Mouse (Mus musculus): ENCODE measurements around the gene Smim20. TPM values are rescaled to one million over a fixed set of nuclear protein-coding genes. Genes with fewer than 3 reads are reported as not detected.
A peak's percentile ranks its signal among the peaks of the same experiment; 100 is the strongest.

Gene Smim20
- polyA plus RNA-seq, 1 experiment from 2014 or later: 72.6 TPM

GRCm38 (mm10) chr5:53248499-53248898 lies 18.4 kb upstream of the Smim20 start:
- Histone ChIP-seq H3K36me3 (replicated peaks) (no peaks in the 10 kb centered on the region), H3K27ac (no peak overlapping the region), H3K27me3 (ENCODE audit: poor library complexity, severe bottlenecking) (peaks cover 45% of the 10 kb centered on the region), H3K4me1 (peaks cover 33% of the 10 kb centered on the region), H3K9me3 (no peaks in the 10 kb centered on the region), H3K4me3 (no peak overlapping the region)
- 41% methylated on average over 11 of the region's 11 CpGs for WGBS
- DNase-seq (ENCODE audit: extremely low spot score, low spot score): no peak

DNA sequence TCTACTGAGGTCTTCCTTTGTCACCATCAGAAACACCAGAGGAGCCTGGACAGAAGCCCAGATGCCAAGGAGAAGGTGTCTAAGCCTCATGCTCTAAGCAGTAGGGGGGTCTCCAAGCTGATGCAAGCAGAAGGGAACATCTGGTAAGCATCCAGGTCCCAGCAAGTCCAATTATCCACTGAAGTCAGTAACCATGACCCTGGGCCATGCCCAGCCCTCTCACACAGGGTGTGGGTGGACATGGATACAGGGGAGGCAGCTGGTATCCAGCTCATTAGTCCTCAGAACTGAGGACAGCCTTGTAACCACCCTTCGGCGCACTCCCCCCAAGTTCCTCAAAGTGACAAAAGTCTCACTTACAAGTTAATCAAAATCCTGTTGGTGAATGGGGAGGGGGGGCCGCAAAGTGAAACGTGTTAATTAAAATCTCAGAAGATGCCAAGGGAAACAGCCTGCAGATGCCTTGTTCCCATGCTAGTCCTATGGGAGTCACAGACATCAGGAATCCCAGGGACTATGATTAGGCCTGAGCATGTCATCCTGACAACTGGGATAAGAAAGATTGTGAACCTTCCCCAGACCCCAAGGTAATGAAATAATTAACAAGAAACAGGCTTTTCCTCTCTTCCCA lies 17.3 kb upstream of the Smim20 start:
- Histone ChIP-seq H3K4me3 (no peak overlapping the region), H3K9me3 (no peaks in the 10 kb centered on the region), H3K27me3 (ENCODE audit: poor library complexity, severe bottlenecking) (peaks cover 51% of the 10 kb centered on the region), H3K27ac (no peak overlapping the region), H3K4me1 (peaks cover 33% of the 10 kb centered on the region), H3K36me3 (replicated peaks) (no peaks in the 10 kb centered on the region)
- WGBS: 86% methylated on average over 4 of the region's 4 CpGs
- no peak for DNase-seq (ENCODE audit: extremely low spot score, low spot score)

DNA sequence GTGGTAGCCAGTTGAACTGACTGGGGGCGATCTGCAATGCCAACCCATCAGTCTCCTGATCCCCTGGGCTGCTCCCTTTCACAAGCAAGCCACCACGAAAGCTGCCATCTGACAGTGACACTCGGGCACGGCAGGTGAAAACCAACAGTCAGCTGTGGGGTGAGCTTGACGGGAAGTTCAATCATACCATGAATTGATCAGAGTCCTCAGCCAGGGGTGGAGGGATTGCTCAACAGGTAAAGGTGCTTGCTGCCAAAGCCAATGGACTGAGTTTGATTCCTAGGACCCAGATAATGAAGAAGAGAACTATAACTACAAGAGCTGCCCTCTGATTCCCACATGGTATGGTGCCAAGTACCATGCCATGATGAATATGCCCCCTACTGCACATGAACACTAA lies 12.7 kb upstream of the Smim20 start:
- DNase-seq (ENCODE audit: extremely low spot score, low spot score): no peak
- Histone ChIP-seq H3K9me3 (no peaks in the 10 kb centered on the region), H3K4me3 (no peak overlapping the region), H3K27ac (no peak overlapping the region), H3K27me3 (ENCODE audit: poor library complexity, severe bottlenecking) (peaks cover 58% of the 10 kb centered on the region), H3K36me3 (replicated peaks) (no peaks in the 10 kb centered on the region), H3K4me1 (peaks cover 57% of the 10 kb centered on the region)
- WGBS: 88% methylated on average over 5 of the region's 5 CpGs

GRCm38 (mm10) chr5:53254821-53255220 lies 12.1 kb upstream of the Smim20 start:
- Histone ChIP-seq H3K27ac (no peak overlapping the region), H3K9me3 (no peaks in the 10 kb centered on the region), H3K4me3 (no peak overlapping the region), H3K27me3 (ENCODE audit: poor library complexity, severe bottlenecking) (peaks cover 64% of the 10 kb centered on the region), H3K4me1 (peaks cover 54% of the 10 kb centered on the region), H3K36me3 (replicated peaks) (no peaks in the 10 kb centered on the region)
- 36% methylated on average over 3 of the region's 3 CpGs for WGBS
- DNase-seq (ENCODE audit: extremely low spot score, low spot score): no peak

GRCm38 (mm10) chr5:53258038-53258786 lies 8.7 kb upstream of the Smim20 start:
- H3K27me3 ChIP-seq (ENCODE audit: poor library complexity, severe bottlenecking): peaks cover 56% of the 10 kb centered on the region
- H3K27ac ChIP-seq: peak overlapping the region; percentile 82
- 4% methylated on average over 29 of the region's 29 CpGs for WGBS
- no peaks in the 10 kb centered on the region for H3K36me3 ChIP-seq (replicated peaks)
- DNase-seq (ENCODE audit: extremely low spot score, low spot score): peak; percentile 55
- H3K4me1 ChIP-seq: peaks cover 46% of the 10 kb centered on the region
- H3K4me3 ChIP-seq: peak overlapping the region; percentile 48
- no peaks in the 10 kb centered on the region for H3K9me3 ChIP-seq

DNA sequence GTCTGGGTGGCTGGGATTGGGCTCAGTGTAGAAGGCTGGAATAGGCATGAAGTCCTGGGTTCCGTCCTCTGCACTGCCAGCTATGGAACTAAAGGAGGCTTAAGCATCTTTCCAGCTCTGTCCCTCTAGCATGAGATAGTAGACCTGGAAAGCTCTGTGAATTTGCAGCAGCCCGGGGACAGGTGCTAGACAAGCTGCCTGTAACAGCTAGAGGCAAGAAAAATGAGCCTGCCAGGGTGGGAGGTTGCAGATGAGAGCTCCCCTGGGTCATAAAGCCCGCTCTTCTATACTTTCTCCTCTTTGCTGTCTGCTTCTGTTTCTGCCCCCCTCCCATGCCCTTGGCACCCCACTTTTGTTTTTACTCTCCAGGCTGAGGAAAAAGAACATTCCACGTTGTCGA lies 7.0 kb upstream of the Smim20 start:
- Histone ChIP-seq H3K36me3 (replicated peaks) (no peaks in the 10 kb centered on the region), H3K27ac (no peak overlapping the region; the same call in 1 of the 2 replicates)
- WGBS: 77% methylated on average over 5 of the region's 5 CpGs

DNA sequence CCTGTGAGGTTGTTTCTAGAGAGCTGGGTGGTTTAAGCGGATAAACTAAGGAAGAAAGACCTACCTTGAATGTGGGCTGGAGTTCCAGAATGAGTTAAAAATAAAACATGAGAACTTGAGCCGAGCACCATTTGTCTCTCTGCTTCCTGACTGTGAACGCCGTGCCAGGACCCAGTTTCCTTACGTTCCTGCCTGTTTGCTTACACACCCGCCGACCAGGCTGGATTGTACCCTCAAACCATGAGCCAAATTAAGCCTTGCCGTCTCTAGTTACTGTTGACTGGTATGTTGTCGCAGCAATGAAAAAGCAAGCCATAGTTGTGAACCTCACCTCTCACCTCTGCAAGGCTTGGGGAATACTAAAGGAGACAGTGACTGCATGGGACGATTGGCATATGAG lies 4.9 kb upstream of the Smim20 start:
- H3K9me3 ChIP-seq: no peaks in the 10 kb centered on the region
- no peaks in the 10 kb centered on the region for H3K36me3 ChIP-seq (replicated peaks)
- no peak overlapping the region for H3K27ac ChIP-seq
- WGBS: 94% methylated on average over 10 of the region's 10 CpGs
- H3K4me1 ChIP-seq: peaks cover 38% of the 10 kb centered on the region
- no peak overlapping the region for H3K4me3 ChIP-seq
- H3K27me3 ChIP-seq (ENCODE audit: poor library complexity, severe bottlenecking): peaks cover 41% of the 10 kb centered on the region
- DNase-seq (ENCODE audit: extremely low spot score, low spot score): no peak

More for the DNA sequence above, 7.0 kb upstream of the Smim20 start:
- no peak for DNase-seq (ENCODE audit: extremely low spot score, low spot score)
- H3K9me3 ChIP-seq: no peaks in the 10 kb centered on the region
- peaks cover 47% of the 10 kb centered on the region for H3K27me3 ChIP-seq (ENCODE audit: poor library complexity, severe bottlenecking)
- peaks cover 44% of the 10 kb centered on the region for H3K4me1 ChIP-seq
- H3K4me3 ChIP-seq: no peak overlapping the region

GRCm38 (mm10) chr5:53264061-53264460 lies 2.8 kb upstream of the Smim20 start:
- Histone ChIP-seq H3K27me3 (ENCODE audit: poor library complexity, severe bottlenecking) (peaks cover 22% of the 10 kb centered on the region), H3K27ac (no peak overlapping the region), H3K36me3 (replicated peaks) (no peaks in the 10 kb centered on the region), H3K9me3 (no peaks in the 10 kb centered on the region), H3K4me3 (no peak overlapping the region), H3K4me1 (peaks cover 34% of the 10 kb centered on the region)
- 91% methylated on average over 5 of the region's 5 CpGs for WGBS
- no peak for DNase-seq (ENCODE audit: extremely low spot score, low spot score)

DNA sequence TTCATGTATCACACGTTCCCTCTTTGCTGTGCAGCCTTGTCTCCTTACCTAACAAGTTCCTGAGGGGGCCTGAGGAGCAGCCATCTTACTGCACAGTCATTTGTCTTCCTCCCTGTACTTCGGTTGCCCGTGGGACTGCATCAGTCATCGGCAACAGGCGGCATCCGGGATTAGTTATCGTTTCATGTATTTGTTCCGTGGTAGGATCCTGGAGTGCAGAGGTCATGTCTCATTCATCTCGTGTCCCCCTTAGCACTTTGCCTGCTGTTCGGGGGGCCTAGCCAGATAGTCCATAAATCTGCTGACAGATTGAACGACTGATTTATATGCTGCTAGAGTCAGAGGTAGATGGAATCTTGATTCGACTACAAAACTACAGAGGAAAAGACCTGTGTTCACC lies 1.1 kb upstream of the Smim20 start:
- no peaks in the 10 kb centered on the region for H3K9me3 ChIP-seq
- H3K27ac ChIP-seq: no peak overlapping the region
- no peak overlapping the region for H3K4me3 ChIP-seq
- 91% methylated on average over 12 of the region's 12 CpGs for WGBS
- H3K36me3 ChIP-seq (replicated peaks): no peaks in the 10 kb centered on the region
- DNase-seq (ENCODE audit: extremely low spot score, low spot score): no peak
- H3K27me3 ChIP-seq (ENCODE audit: poor library complexity, severe bottlenecking): peaks cover 8% of the 10 kb centered on the region; the same call in 1 of the 2 replicates
- H3K4me1 ChIP-seq: peaks cover 27% of the 10 kb centered on the region

- Histone ChIP-seq H3K36me3 (replicated peaks) (no peaks in the 10 kb centered on the region), H3K9me3 (no peaks in the 10 kb centered on the region), H3K4me1 (peaks cover 27% of the 10 kb centered on the region), H3K4me3 (peak overlapping the region; percentile 72; the same call in 1 of the 2 replicates), H3K27ac (no peak overlapping the region), H3K27me3 (ENCODE audit: poor library complexity, severe bottlenecking) (peaks cover 3% of the 10 kb centered on the region; the same call in 1 of the 2 replicates)
- no peak for DNase-seq (ENCODE audit: extremely low spot score, low spot score)
- 88% methylated on average over 4 of the region's 4 CpGs for WGBS
Observed at GRCm38 (mm10) chr5:53266181-53266580, 702 bp upstream of the Smim20 start.

DNA sequence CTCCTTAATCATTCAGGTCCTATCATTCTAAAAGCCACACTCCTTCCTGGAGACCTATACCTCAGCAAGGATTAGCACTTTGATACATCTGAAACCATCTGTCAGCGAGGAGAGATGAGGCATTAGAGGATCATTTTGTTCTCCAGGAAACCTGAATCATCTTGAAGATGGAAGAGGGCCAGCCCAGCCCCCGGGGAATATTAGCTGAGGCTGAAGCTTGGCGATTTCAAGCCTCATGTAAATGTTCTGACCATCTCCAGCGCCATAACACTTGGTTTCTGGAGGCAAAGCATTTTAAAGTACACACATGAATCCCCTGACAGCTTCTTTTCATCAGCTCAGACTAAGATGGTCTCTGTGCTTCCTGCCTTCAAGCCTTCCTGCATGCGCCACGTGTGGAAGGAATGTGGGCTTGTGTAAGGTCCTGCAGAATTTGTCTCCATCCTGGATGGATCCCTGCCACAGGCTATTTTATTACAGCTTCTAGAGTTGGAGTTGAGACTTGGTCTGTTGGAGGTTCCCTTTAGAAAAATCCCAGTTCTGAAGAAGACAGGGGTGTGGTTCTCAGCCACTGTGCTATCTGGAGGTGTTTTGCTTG lies 1.3 kb downstream of the Smim20 start:
- Histone ChIP-seq H3K36me3 (replicated peaks) (peaks cover 9% of the 10 kb centered on the region; the same call in 1 of the 2 replicates), H3K27me3 (ENCODE audit: poor library complexity, severe bottlenecking) (no peaks in the 10 kb centered on the region), H3K4me3 (no peak overlapping the region), H3K4me1 (peaks cover 27% of the 10 kb centered on the region), H3K9me3 (peaks cover 4% of the 10 kb centered on the region; the same call in 1 of the 2 replicates), H3K27ac (no peak overlapping the region)
- DNase-seq (ENCODE audit: extremely low spot score, low spot score): no peak
- WGBS: 88% methylated on average over 6 of the region's 6 CpGs

- H3K4me1 ChIP-seq: peaks cover 42% of the 10 kb centered on the region
- no peak overlapping the region for H3K4me3 ChIP-seq
- H3K9me3 ChIP-seq: peaks cover 4% of the 10 kb centered on the region; the same call in 1 of the 2 replicates
- 93% methylated on average over 5 of the region's 5 CpGs for WGBS
- H3K27me3 ChIP-seq (ENCODE audit: poor library complexity, severe bottlenecking): no peaks in the 10 kb centered on the region
- no peak overlapping the region for H3K27ac ChIP-seq
- peaks cover 9% of the 10 kb centered on the region; the same call in 1 of the 2 replicates for H3K36me3 ChIP-seq (replicated peaks)
- DNase-seq (ENCODE audit: extremely low spot score, low spot score): no peak
Observed at GRCm38 (mm10) chr5:53269799-53270198, 2.9 kb downstream of the Smim20 start.
